Mouse (Mus musculus) thymus, postnatal 25 days (tissue): ENCODE data around the gene Magix.
"Not testable (repeated sequence)": the region's sequence is repeated elsewhere in the genome, so short reads cannot be mapped to it uniquely, and the experiment has no call there.

ENCODE experiments used
- DNase-seq: peaks from one replicate; pipeline ENCODE4 v3.0.0; 2022

Magix gene

GRCm38 (mm10) chrX:7680864-7681263 is at the start of gene Magix:
TSS of gene Magix (minus strand) at chrX:7681251.
- no peak for DNase-seq

- DNase-seq = no peak
These were observed 47.8 kb upstream of the Magix start for GRCm38 (mm10) chrX:7728922-7729265.

- peak; percentile 72 for DNase-seq
These were observed 47.3 kb upstream of the Magix start, which contains the start of gene Praf2 for GRCm38 (mm10) chrX:7728215-7728921. TSS of gene Praf2 (plus strand) at chrX:7728439.

- no peak for DNase-seq
These were observed 46.1 kb upstream of the Magix start for GRCm38 (mm10) chrX:7727176-7727575.

DNA sequence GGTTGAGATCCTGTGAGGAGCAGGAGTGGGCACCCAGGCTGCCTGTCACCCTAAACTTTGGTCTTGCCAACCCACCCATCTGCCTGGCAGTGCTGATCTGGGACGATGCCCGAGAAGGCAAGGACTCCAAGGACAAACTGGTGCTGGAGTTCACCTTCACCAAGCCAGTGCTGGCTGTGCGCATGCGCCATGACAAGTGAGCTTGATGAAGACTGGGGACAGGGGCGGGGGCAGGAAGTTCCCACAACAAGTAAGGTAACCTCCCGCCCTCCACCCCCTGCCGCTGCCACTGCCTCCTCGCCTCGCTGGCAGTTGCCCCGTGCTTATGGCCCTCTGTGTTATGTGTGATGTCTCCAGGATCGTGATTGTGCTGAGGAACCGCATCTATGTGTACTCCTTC is 44.8 kb upstream of the Magix start:
- DNase-seq = no peak

DNA sequence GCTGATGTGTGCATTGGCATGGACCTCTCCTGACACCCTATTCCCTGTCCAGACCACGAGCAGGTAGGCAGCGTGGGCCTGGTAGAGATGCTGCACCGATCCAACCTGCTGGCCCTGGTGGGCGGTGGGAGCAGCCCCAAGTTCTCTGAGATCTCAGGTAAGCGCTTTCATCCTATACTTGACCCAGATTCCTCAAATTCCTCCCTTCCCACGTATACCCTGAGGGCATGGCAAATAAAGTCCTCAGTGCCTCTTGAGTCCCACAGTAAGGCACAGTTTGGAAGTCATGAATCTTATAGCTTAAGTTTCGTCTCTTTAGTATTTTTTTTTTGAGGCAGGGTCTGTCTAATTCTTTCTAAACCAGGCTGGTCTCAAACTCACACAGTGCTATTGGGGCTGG is 43.1 kb upstream of the Magix start:
- no peak for DNase-seq

DNA sequence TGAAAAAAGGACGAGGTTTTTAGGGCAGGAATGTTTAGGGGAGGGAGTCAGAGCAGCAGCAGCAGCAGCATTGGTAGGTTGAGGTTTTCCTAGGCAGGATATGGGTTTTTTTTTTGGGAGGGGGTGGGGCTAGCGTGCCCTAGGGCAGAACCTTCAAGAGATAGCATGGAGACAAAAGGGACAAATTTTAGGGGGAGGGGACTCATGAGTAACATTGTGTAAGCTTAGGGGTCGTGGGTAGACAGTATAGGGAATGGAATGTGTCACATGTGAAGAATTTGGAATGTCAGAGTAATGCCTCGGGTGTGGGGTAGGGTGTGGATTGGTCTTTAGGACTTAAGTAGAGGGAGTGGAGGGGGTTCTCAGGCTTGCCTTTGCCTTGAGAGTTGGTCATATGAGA is 41.6 kb upstream of the Magix start:
- no peak for DNase-seq

GRCm38 (mm10) chrX:7722282-7722611 is 41.2 kb upstream of the Magix start:
- no peak for DNase-seq

DNA sequence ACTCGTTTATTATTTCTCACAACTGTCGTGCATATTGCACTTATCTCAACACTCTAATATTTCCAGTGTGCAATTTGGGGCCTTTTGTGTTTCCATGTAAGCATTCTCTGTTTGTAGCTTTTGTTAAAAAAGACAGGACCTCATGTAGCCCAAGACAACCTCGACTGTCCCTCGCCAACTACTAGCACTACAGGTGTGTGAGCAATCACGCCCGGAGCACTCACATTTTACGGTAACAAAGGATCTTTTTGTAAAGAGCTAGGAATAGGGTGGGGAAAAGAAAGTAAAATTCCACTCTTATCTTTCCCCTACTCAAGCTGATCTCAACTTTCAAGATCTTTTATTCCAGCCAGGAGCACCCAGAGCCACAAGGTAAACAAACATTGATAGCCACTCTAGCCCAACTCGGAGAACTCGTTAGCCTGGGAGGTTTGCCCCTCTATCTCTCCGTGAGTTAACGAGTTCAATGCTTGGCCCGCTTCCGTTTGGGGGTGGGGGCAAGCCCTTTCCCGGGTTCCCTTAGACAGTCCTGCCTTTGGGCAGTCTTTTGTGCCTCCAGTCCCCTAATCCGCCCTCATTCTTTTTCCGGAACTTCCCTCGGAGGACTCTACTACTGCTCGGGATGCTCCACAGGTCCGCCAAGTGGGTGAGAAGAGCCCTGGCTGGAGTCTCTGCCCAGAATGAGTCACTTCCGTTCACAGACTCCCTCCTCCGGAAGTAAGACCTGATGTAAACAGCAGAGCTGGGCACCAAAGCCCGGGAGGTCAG is 40.6 kb upstream of the Magix start, which contains the start of gene Gm45208:
TSS of gene Gm45208 (plus strand) at position 732 of the 768 bp plus-strand sequence.
- DNase-seq = peak; percentile 73

DNA sequence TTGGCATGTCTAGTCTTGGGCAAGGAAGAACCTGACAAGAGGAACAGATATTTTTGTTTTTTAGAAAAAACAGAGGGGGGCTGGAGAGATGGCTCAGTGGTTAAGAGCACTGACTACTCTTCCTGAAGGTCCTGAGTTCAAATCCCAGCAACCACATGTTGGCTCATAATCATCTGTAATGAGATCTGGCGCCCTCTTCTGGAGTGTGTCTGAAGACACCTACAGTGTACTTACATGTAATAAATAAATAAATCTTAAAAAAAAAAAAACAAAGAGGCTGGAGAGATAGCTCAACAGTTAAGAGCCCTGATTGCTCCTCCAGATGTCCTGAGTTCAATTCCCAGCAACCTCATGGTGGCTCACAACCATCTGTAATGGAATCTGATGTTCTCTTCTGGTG is 35.0 kb upstream of the Magix start:
- DNase-seq = not testable (repeated sequence)

DNA sequence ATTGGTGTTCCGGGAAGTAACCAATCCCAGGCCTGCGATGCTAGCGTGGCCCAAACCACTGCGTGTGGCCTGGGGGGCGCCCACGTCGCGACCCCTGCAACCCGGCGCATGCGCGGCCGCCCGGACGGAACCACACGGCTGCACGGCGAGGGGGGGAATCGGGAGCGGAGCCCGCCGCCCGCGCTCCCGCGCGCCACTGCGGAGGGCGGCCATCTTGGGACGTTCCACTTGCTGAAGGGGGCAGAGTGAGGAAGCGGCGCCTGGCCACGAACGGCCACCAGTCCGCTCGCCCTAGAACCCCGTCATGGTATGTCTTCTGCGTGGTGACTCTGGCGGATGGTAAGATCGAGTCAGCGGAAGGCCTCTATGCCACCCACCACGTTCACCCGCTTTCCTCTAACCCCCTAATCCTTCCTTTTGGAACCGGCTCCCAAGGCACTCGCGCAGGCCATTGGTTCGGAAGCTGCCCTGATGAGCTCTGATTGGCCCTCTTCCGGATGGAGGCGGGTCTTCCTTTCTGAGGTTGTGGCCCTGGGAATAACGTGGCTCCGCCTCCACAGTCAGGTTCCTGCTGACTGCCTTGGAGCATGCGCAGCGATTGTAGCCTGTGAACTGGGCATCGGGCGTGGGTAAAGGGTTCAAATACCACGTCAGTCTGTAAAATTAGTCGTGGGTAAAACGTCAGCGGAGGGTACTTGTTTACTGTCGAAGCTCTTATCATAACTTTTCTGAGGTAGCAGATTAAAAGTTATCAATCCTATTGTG is 33.3 kb upstream of the Magix start, which contains the start of gene Wdr45:
TSS of gene Wdr45 (plus strand) at position 199 of the 765 bp plus-strand sequence.
- peak; percentile 91 for DNase-seq

DNA sequence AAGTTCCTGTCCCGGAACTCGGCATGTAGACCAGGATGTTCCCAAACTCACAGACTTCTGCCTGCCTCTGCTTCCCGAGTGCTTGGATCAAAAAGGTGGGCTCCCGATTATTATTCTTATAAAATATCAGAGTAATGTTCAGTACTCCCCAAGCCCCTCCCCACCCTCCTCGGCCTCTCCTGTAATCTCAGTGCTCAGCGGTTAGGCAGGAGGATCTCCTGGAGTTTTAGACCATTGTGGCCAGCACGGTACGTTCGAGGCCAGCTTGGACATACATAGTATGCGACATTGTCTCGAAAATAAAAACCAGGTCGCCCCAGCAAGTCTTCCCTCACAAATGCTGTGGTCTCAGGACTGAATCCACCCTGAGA is 32.7 kb upstream of the Magix start:
- not testable (repeated sequence) for DNase-seq

- DNase-seq = peak; percentile 77
These were observed 15.9 kb upstream of the Magix start, which contains the start of gene Gpkow for GRCm38 (mm10) chrX:7696954-7697381. TSS of gene Gpkow (plus strand) at chrX:7697131.

DNA sequence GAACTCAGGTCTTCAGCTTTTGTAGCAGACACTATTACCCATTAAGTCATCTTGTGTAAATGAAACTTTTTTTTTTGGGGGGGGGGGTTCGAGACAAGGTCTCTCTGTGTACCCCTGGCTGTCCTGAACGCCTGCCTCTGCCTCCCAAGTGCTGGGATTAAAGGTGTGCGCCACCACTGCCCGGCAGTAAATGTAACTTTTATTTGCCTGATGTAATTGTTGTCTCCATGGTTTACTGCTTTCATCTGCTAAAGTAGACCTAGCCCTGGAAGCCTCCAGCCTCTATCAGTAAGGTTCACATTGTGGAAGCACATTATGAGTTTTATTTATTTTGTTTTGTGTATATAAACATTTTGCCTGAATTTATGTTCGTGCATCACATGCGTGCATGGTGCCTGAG is 15.5 kb upstream of the Magix start:
- DNase-seq = no peak

- peak; percentile 49 for DNase-seq
These were observed 11.8 kb upstream of the Magix start for GRCm38 (mm10) chrX:7692862-7693261.

GRCm38 (mm10) chrX:7690486-7690885 is 9.4 kb upstream of the Magix start:
- no peak for DNase-seq

DNA sequence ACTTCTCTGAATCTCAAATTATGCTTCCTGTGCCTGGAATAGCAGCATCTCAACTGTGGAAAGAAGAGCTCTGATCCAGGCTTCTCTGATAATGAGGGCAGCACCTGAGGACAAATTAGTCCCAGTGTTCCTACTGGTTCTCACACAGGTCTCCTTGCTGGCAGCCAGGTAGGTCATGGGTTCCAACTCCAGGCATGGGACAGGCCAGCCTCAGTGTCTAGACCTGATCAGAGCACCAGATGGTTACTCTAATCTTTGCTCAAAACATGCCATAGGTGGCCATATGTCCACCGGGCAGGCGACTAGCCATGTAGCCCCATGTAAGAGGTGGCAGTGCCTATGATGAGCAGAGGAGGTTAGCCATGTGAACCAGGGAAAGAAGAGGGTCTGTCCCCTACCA is 7.3 kb upstream of the Magix start:
- no peak for DNase-seq

DNA sequence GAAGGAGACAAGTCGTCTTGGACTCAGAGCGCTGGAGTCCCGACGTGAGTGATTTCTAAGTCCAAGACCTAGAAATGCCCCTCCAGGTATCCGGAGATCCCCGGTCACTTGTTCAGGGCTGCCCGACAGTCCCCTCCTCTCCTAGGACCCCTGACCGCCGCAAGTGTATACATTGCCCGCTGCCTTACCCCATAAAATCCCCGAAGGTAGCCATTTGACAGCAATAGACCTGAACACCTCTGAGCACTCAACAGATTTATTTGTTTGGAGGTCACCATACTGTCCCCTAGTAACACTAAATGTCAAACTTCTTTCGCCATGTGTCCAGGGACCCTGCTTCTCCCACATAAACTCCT is 1.0 kb downstream of the Magix start:
- no peak for DNase-seq

DNA sequence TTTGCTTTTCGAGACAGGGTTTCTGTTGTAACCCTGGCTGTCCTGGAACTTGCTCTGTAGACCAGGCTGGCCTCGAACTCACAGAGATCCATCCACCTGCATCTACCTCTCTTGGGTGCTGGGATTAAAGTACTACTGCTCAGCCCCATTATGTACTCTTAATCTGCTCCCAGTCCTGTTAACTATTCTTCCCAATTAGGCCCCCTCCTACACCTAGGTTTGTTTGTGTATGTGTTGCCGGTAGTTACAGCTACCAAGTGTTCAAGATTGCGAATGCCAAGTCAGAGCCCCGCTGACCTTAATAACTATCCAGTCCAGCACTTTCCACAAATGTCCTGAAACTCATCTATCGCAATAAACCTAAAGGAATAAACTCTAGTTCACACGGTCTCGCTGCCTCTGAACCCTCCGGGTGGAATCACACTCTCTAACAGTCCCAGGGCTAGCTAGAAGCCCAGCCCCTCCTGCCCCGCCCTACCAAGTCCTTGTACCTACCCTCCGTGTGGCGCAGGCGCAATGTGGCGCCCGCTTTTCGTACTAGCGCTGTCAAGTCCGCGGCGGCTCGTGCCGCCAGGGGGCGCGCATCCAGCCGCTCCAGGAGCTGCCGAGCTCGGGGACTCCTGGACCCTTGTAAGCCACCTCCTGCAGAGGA is 1.5 kb downstream of the Magix start:
- peak; percentile 88 for DNase-seq

GRCm38 (mm10) chrX:7678986-7679385 is 2.1 kb downstream of the Magix start:
- DNase-seq = no peak

- DNase-seq = no peak
These were observed 6.1 kb downstream of the Magix start for GRCm38 (mm10) chrX:7675001-7675380.

DNA sequence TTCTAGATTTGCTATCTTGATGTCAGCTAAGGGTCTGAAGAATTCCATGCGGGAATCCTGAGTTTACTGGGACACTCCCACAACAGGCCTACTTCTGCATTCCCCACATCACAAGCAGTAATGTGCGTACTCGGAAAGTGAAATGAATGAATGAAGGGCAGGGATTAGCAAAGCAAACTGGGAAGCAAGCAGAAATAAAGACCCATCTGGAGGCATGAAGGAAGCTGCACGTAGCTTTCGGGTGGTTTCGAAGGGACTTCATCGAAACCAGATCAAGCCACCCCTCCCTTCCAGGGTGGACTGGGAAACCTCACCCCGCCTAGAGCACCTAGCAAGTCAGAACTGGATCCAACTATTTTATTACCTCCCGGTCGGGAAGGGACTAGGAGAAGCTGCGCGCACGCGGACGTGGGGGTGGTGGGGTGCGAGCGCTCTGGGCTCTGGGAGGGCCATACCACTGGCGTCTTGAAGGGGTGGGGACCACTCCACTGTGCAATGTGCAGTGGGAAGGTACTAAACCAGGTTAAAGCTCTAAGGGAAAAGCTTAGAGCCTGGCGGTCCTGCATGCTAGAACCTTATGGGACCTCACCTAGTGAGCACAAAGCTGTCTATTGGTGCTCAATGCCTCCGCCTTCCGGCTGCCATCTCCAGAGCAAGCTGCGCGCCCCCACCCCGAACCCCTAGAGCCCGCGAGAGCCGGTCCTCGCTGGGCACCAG is 6.6 kb downstream of the Magix start:
- peak; percentile 51 for DNase-seq
